Mouse (Mus musculus) heart, adult 11 months (tissue): ENCODE data around the gene Dpy19l1.

Source experiments
- DNase-seq: peaks from one replicate; pipeline ENCODE4 v3.0.0; 2022

The Dpy19l1 gene

DNA sequence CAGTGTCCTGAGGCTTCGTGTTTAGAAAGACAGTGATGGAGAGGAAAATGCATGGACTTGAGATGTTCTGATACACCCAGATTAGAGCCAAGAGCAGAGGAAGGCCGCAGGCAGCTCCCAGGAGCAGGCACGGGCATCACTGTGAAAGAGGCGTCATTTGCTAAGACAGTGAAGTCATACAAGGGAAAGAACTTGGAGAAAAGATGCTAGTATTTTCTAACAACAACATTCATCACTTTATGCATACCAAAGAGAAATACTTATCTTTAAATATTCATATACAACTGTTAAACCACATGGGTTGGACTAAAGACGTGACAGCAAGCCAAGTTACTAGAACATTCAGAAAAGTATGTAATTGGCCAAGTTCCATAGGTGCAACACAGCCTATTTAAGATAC, 35.8 kb downstream of the Dpy19l1 start:
- no peak for DNase-seq

DNA sequence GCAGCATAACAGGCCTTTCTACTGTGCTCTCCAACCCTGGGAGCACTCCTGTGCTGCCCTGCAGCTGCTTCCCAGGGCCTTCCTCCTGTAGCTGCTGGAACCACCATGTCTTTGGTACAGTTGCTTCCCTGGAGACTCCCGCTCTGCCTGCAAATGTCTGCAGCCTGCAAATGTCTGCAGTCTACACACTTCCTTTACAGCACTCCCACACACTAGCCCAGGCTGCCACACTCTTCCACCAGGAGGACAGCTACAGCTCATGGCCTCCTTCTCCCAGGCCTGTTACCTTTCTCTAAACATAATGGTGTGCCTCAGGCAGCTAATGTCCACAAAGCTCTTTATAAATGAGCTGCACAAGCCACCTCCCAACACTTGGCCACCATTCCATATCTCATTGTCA, 36.3 kb downstream of the Dpy19l1 start:
- no peak for DNase-seq

DNA sequence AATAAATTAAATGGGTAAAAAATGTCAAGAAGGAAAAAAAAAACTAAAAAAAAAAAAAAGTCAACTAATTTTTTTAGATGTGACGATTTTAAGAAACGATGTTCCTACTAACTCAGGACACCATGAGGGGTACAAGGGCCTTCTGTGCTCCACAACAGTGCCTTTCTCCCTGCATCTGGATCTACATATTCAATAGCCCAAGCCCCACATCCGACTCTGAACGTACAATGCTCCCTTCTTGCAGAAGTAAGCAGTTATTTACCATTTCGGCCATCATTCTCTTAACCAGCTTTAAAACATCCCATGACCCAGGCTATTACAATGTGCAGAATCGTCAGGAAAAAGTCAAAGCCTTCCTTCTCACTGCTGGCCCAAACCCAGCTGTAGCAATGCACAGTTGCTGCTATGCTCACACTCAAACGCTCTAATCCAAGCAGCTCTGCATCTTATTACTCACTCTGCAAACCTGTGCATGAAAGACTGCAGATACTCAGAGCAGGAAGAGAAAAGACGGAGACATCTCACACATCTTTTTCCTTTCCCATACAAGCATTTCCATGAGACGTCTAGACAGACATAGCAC, 41.5 kb downstream of the Dpy19l1 start:
- DNase-seq, result no peak

- no peak for DNase-seq
These were observed 49.1 kb downstream of the Dpy19l1 start for GRCm38 (mm10) chr9:24453833-24454232.

- DNase-seq, result no peak
These were observed 52.0 kb downstream of the Dpy19l1 start for GRCm38 (mm10) chr9:24450976-24451375.

DNA sequence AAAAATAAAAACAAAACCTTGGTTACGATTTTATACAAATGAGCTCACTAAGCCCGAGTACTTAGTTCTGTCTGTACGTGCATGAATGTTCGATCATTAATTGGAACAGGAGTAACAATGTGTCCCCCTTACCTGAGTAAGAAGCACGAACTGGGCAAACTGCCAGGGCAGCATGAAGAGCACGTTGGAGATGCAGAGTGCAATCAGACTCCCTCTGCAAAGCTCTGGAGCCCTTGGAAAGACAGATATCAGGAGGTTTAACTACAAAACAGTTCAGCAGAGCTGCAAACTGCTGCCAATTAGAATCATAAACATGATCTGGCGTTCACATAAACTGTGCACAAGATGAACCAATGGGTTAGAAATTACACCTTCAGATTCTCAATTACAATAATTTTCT, 52.4 kb downstream of the Dpy19l1 start:
- DNase-seq, result no peak

DNA sequence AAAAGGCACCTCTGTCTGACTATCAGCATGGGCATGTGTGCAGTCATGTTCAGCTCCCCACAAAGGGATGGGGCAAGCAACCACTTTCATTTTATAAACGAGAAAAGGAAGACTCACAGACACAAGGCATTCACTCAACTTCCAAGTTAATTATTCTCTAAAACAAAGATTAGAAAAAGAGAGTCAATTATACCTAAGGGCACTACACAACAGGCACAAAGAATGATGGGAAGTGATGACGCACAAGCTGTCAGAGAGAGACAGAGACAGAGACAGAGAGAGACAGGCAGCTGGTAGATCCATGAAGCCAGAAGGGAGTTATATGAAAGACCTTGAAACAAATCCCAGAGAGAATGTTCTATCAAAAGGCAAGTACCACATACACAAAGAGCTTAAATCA, 68.0 kb downstream of the Dpy19l1 start:
- DNase-seq, result no peak

GRCm38 (mm10) chr9:24429721-24430120, 73.2 kb downstream of the Dpy19l1 start:
- peak; percentile 1 for DNase-seq

DNA sequence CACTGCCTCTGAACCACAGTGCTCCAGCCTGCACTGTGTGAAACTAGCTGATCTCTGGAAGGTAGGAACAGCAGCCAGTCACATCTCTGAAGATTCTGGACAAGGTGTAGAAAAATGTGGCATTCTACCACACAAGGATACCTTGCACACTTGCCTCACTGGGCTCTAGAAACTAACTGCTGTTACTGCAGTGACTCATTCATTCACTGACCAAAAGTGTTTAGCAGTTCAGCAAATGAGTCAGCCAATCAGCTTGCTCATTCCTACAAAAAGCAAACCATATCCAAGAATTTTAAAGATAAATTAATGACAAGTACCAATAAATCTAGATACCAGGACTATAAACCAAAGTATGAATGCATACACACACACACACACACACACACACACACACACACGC, 77.3 kb downstream of the Dpy19l1 start:
- peak; percentile 2 for DNase-seq

DNA sequence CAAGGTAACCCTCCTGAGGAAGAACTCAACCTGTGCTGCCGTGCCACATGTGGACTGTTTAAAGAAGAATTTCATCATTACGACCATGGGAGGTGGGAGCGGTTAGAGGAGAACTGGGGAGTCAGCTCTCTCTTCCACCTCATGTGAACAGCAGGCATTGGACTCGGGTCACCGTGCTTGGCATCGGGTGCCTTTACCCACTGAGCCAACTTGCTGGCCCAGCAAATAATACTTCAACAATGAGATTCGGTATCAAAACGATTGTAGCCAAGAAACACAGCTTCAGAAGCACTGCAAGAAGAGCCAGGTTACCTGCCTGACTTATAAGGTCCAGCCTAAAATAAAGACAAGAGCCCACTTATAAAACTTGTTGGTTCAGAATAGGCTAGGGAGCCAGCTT, 79.7 kb downstream of the Dpy19l1 start:
- DNase-seq, result peak; percentile 62

GRCm38 (mm10) chr9:24421888-24422287, 81.1 kb downstream of the Dpy19l1 start:
- DNase-seq, result no peak

GRCm38 (mm10) chr9:24421221-24421620, 81.7 kb downstream of the Dpy19l1 start:
- peak; percentile 31 for DNase-seq

GRCm38 (mm10) chr9:24420144-24420543, 82.8 kb downstream of the Dpy19l1 start:
- no peak for DNase-seq

- DNase-seq, result no peak
These were observed 84.7 kb downstream of the Dpy19l1 start for GRCm38 (mm10) chr9:24418281-24418680.

DNA sequence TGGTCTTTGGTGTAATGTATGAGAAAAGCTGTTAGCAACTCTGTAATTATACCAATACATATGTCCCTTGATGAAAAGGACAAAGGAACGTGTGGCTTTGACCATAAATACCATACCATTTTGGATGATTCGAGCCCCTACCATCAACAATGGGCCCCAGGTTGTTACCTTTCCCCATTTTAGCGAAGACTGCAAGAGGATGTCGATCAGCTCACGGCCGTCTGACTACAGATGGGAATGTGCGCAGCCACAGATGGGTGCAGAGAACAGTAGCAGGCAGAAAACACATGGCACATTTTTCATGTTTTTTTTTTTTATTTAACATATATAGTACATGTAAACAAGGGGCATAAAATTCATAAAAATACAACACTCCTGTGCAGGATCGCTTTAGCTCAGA, 91.5 kb downstream of the Dpy19l1 start:
- DNase-seq, result no peak

- no peak for DNase-seq
These were observed 92.5 kb downstream of the Dpy19l1 start for GRCm38 (mm10) chr9:24410439-24410838.

GRCm38 (mm10) chr9:24407992-24408391, 94.9 kb downstream of the Dpy19l1 start:
- DNase-seq, result no peak

- DNase-seq, result no peak
These were observed 108.8 kb downstream of the Dpy19l1 start for GRCm38 (mm10) chr9:24394146-24394545.

DNA sequence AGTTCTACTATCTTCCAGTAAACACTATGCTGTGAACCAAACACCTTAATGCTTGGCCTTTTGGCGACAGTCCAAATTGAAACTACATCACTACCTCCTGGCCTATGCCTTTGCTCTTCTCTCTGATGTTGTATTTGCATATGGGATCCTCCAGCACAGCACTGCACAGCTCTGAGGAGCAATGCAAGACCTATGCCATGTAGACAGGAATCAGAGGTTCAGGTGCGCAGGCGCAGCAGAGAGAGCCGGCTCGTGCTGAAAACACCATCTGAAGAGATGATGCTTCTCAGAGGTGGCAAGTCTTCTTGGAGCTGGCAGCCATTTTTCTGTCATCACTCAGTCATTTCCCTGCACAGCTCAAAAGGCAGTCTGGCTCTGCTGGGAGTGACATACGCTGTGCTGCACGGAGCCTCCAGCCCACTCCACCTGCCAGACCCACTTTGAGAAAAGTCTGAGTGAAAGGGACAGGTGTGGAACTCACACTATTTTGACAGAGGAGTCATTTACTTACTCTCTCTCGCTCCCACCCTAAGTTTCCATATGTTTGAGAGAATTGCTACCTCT, 112.1 kb downstream of the Dpy19l1 start:
- no peak for DNase-seq

- no peak for DNase-seq
These were observed 115.7 kb downstream of the Dpy19l1 start for GRCm38 (mm10) chr9:24387230-24387629.

GRCm38 (mm10) chr9:24379321-24379720, 123.6 kb downstream of the Dpy19l1 start:
- peak; percentile 86 for DNase-seq

- no peak for DNase-seq
These were observed 124.1 kb downstream of the Dpy19l1 start for GRCm38 (mm10) chr9:24378848-24379247.
